Mouse (Mus musculus): ENCODE data around the gene Qprt. TPM values are rescaled to one million over a fixed set of nuclear protein-coding genes. Genes with fewer than 3 reads are reported as not detected.

The Qprt gene
- polyA plus RNA-seq, 1 experiment from 2014 or later = 2.4 TPM

DNA sequence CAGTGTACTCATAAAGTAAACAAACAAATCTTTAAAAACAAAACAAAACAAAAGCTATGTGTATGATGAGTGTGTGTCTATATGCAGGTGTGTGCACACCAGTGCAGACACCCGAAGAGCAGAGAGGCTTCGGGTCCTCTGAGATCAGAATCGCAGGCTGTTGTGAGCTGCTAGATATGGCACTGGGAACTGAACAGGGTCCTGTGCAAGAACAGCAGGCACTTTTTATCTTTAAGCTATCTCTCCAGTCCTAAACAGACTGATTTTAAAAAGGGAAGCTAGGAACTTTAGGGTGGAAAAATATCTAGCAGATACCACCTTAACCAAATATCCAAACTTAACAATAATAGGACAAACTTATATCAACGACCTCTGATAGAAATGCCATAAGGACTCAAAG, 20.6 kb upstream of the Qprt start:
- ATAC-seq (ENCODE audit: insufficient number of reproducible peaks, insufficient read depth, low FRiP score, low TSS enrichment) = no peak
- H3K4me1 ChIP-seq = no peaks in the 10 kb centered on the region; the same call in 1 of the 2 replicates
- WGBS = 89% methylated on average over 4 of the region's 4 CpGs
- no peak overlapping the region for H3K9ac ChIP-seq
- H3K27ac ChIP-seq = no peak overlapping the region
- H3K9me3 ChIP-seq = no peaks in the 10 kb centered on the region
- no peak overlapping the region for H3K4me2 ChIP-seq (replicated peaks)
- H3K4me3 ChIP-seq = no peak overlapping the region
- H3K27me3 ChIP-seq = no peaks in the 10 kb centered on the region
- no peaks in the 10 kb centered on the region for H3K36me3 ChIP-seq

DNA sequence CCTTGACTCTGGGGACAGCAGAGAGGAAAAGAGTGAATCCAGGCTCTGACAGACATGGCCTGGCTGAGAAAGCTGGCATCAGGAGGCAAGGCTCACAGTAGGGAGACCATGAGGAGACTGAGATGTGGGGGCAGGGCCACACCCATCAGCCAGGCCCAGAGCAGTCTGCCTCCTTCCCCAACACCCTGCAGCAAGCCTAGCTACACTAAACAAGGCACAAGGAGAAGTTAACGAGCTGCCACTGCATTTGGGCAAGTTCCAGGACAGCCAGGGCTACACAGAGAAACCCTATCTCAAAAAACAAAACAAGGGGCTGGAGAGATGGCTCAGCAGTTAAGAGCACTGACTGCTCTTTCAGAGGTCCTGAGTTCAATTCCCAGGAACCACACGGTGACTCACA, 20.2 kb upstream of the Qprt start:
- no peaks in the 10 kb centered on the region for H3K9me3 ChIP-seq
- no peak overlapping the region for H3K4me3 ChIP-seq
- H3K4me1 ChIP-seq = no peaks in the 10 kb centered on the region; the same call in 1 of the 2 replicates
- ATAC-seq (ENCODE audit: insufficient number of reproducible peaks, insufficient read depth, low FRiP score, low TSS enrichment) = no peak
- H3K27ac ChIP-seq = no peak overlapping the region
- no peaks in the 10 kb centered on the region for H3K27me3 ChIP-seq
- no peak overlapping the region for H3K4me2 ChIP-seq (replicated peaks)
- WGBS = 41% methylated on average over 2 of the region's 2 CpGs
- no peaks in the 10 kb centered on the region for H3K36me3 ChIP-seq
- H3K9ac ChIP-seq = no peak overlapping the region

DNA sequence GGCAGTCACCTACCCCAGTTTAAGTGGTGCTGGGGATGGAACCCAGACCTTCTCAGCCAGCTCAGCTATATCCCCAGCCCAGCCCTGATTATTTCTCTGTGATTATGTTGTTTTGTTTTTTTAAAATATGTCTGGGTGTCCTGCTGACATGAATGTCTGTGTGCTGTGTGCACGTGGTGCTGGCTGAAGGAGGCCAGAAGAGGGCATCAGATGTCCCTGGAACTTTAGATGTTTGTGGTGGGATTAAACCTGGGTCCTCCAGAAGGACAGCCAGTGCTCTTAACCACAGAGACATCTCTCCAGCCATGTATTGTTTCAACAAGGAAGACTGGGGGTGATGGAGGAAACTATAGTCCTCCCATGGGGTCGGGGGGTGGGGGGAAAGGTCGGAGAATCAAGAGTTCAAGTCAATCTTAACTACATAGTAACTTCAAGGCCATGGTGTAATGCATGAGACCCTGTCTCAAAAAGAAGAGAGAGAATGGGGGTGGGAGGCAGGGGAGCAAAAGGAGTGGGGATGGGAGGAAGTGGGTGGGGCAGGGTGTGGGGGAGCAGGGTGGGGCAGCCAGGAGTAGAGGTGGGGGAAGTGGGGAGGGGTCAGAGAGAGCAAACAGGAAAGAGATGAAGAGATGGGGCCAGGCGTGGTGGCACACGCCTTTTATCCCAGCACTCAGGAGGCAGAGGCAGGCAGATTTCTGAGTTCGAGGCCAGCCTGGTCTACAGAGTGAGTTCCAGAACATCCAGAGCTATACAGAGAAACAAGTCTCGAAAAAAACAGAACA, 18.8 kb upstream of the Qprt start:
- H3K4me2 ChIP-seq (replicated peaks) = no peak overlapping the region
- no peak overlapping the region for H3K4me3 ChIP-seq
- ATAC-seq (ENCODE audit: insufficient number of reproducible peaks, insufficient read depth, low FRiP score, low TSS enrichment) = no peak
- no peaks in the 10 kb centered on the region for H3K36me3 ChIP-seq
- H3K27ac ChIP-seq = no peak overlapping the region
- H3K9me3 ChIP-seq = no peaks in the 10 kb centered on the region
- H3K27me3 ChIP-seq = no peaks in the 10 kb centered on the region
- 68% methylated on average over 7 of the region's 7 CpGs for WGBS
- no peaks in the 10 kb centered on the region; the same call in 1 of the 2 replicates for H3K4me1 ChIP-seq
- no peak overlapping the region for H3K9ac ChIP-seq

DNA sequence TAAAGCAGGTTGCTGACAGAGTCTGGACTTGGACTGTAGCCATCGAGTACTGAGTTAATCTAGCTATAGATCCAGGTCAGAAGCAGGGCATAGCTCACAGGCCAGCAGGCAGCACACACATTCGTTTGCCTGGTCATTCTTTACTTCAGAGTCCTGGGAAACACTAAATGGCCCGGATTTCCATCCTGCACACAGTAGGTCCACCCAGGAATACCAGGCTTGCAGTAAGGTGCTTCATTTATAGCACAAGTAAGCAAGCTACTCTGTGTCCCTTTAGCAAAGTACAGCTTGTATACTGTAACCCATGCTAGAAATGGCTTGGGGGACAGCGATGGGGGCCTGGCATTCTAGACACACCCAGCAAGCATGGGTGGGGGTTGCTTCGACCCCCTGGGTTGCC, 17.5 kb upstream of the Qprt start:
- Histone ChIP-seq H3K4me1 (no peaks in the 10 kb centered on the region), H3K9me3 (no peaks in the 10 kb centered on the region)

DNA sequence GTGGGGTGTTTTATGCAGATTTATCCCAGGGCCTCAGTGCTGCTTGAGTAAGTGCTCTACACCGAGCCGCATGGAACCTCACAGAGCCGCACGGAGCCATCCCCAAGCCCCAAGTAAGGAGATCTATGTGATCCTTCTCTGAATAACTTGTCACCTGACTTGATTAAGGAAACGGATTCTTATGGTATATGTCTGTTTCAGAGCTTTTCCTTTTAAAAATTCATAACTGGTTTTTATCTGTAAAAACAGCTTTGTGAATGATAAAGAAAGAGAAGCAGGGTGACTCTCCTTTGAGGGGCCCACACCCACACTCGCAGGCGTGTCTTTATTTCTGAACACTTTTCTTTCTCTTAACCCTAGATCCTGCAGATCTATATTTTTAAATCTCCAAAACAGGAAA, 17.1 kb upstream of the Qprt start:
- H3K4me3 ChIP-seq = no peak overlapping the region
- H3K4me2 ChIP-seq (replicated peaks) = no peak overlapping the region
- no peaks in the 10 kb centered on the region for H3K27me3 ChIP-seq
- no peak overlapping the region for H3K27ac ChIP-seq
- no peak overlapping the region for H3K9ac ChIP-seq
- no peaks in the 10 kb centered on the region for H3K36me3 ChIP-seq
- H3K9me3 ChIP-seq = no peaks in the 10 kb centered on the region
- no peak for ATAC-seq (ENCODE audit: insufficient number of reproducible peaks, insufficient read depth, low FRiP score, low TSS enrichment)
- 94% methylated on average over 7 of the region's 7 CpGs for WGBS
- no peaks in the 10 kb centered on the region for H3K4me1 ChIP-seq

More for the DNA sequence above, 17.5 kb upstream of the Qprt start:
- Histone ChIP-seq H3K9ac (no peak overlapping the region), H3K36me3 (no peaks in the 10 kb centered on the region), H3K27ac (no peak overlapping the region), H3K4me2 (replicated peaks) (no peak overlapping the region), H3K4me3 (no peak overlapping the region), H3K27me3 (no peaks in the 10 kb centered on the region)
- WGBS = 65% methylated on average over 5 of the region's 5 CpGs
- ATAC-seq (ENCODE audit: insufficient number of reproducible peaks, insufficient read depth, low FRiP score, low TSS enrichment) = no peak

DNA sequence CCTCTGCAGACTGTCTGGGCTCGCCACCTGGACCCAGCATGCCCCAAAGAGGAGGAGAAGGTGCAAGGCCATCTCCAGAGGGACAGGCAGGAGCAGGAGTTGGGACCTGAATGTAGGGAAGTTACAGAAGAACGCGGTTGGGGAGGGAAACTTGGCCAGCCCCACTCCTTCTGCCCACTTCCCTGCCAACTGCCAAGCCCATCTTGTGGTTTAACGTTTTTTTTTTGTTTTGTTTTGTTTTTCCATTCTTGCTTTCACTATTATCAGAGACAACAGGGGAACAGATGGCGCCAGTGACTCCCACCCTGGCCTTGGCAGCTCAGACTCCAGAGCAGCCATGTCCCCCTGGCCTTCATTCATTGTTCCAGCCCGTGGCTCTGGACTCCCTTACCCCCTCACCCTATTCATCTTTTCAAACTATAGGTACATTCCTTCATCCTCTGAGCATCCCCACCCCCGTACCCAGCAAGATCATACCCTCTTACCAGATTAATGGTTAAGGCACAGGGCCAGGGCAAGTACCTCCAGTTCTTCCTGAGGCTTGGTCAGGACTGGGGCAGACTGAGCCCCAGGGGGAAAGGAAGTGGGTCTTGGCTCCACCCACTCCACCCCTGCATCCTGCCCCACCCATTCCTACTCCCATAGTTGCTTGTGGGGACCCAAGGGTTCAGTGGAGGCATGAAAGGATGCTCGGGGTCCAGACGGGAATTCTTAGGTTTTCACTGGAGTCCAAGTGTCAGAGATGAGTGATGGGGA, 15.4 kb upstream of the Qprt start, which contains the start of gene Spn:
TSS of gene Spn (minus strand) at position 562 of the 756 bp plus-strand sequence.
- H3K27me3 ChIP-seq = no peaks in the 10 kb centered on the region
- no peak within 1 kb of the TSS for H3K27ac ChIP-seq
- no peaks in the 10 kb centered on the region for H3K4me1 ChIP-seq
- WGBS = 73% methylated on average over 9 of the region's 9 CpGs
- no peak within 1 kb of the TSS for H3K9ac ChIP-seq
- ATAC-seq (ENCODE audit: insufficient number of reproducible peaks, insufficient read depth, low FRiP score, low TSS enrichment) = no peak
- no peaks in the 10 kb centered on the region for H3K9me3 ChIP-seq
- no peak within 1 kb of the TSS for H3K4me2 ChIP-seq (replicated peaks)
- H3K4me3 ChIP-seq = no peak within 1 kb of the TSS
- H3K36me3 ChIP-seq = no peaks in the 10 kb centered on the region

DNA sequence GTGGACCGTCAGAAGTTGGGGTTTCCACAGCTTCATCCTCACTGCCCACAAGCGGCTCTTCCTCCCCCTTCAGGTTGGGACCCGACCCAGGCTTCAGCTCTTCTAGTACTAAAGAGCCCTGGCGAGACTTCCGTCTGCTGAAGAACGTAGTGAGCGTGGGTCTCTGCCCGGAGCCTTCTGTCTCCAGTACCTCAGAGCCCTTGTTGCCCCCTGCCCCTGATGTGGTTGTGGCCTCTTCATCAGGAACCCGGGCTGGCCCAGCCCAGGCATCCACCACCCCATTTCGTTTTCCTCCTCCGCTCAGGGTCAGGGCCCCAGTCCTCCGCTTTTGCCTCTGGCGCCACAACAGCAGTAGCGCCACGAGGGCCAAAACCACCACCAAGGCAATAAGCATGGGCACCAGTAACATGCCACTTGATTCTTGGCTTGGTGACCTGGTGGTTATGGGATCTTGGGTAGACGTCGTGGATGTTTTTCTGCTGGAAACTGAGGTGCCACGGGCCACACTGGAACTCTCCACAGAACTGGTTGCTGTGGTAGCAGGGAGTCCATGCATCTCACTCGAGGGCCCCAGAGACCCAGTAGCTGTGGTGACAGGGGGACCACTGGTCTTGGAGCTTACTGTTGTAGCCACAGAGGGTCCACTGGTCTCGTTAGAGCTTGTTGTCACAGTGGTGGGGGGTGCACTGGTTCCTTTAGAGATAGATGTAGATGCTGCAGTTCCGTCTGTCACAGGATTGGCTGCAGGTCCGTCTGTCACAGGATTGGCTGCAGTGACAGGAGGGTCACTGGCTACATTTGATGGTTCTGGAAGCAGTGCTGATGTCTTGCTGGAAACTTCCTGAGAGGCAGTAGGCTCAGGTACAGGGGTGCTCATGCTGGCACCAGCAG, 14.4 kb upstream of the Qprt start:
- H3K4me3 ChIP-seq = no peak overlapping the region
- 86% methylated on average over 22 of the region's 22 CpGs for WGBS
- no peaks in the 10 kb centered on the region for H3K27me3 ChIP-seq
- no peak overlapping the region for H3K4me2 ChIP-seq (replicated peaks)
- no peaks in the 10 kb centered on the region for H3K36me3 ChIP-seq
- no peaks in the 10 kb centered on the region for H3K9me3 ChIP-seq
- H3K4me1 ChIP-seq = no peaks in the 10 kb centered on the region
- no peak overlapping the region for H3K27ac ChIP-seq
- no peak for ATAC-seq (ENCODE audit: insufficient number of reproducible peaks, insufficient read depth, low FRiP score, low TSS enrichment)
- no peak overlapping the region for H3K9ac ChIP-seq

DNA sequence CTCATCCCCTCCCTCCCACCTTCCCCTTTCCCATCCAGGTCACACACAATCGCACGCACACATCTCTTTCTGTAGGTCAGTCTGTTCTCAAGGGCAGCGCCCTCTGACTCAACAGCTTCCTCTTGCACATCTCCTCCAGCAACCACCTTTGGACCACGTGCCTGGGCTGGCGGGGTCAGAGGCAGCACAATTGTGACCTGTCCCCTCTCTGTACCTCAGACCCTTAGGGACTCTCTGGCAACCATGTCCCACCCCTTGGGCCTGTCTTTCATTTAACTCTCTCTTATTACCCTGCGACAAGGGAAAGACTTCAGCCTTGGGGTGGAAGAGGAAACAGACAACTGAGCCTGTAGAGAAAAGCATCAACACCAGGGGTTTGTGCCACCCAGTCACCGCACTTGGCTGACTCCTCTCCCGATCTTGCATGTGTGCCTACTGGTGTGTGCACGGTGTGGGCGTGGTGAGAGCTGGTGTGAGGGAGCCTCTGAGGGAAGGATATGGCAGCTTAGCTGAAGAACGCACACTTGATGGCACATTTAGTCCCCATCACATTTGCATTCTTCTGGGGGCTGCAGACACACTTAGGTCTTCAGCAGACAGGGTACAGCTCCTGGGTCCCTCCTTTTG, 12.9 kb upstream of the Qprt start:
- no peaks in the 10 kb centered on the region for H3K27me3 ChIP-seq
- no peak overlapping the region for H3K27ac ChIP-seq
- 72% methylated on average over 11 of the region's 11 CpGs for WGBS
- H3K4me1 ChIP-seq = no peaks in the 10 kb centered on the region
- ATAC-seq (ENCODE audit: insufficient number of reproducible peaks, insufficient read depth, low FRiP score, low TSS enrichment) = no peak
- no peak overlapping the region for H3K9ac ChIP-seq
- H3K4me3 ChIP-seq = no peak overlapping the region
- H3K36me3 ChIP-seq = no peaks in the 10 kb centered on the region
- no peaks in the 10 kb centered on the region for H3K9me3 ChIP-seq
- H3K4me2 ChIP-seq (replicated peaks) = no peak overlapping the region

DNA sequence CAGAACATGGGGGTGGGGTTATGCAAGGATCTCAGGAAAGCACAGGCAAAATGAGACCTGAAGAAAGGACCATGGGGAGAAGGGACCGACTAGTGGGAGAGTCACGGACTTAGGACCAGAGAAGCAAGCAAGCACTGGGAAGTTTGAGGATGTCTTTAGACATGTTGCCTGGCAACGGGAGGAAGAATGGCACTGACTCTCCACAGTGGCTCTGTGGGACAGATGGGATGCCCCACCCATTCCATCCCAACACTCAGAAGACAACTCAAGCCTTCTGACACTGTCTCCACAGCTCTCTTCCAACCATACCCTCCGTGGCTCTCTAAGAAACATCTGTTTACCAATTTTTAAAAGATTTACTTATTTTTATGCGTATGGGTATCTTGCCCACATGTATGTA, 11.1 kb upstream of the Qprt start:
- Histone ChIP-seq H3K36me3 (no peaks in the 10 kb centered on the region), H3K27ac (no peak overlapping the region), H3K4me2 (replicated peaks) (no peak overlapping the region), H3K4me1 (no peaks in the 10 kb centered on the region), H3K27me3 (no peaks in the 10 kb centered on the region), H3K9ac (no peak overlapping the region), H3K9me3 (no peaks in the 10 kb centered on the region), H3K4me3 (no peak overlapping the region)
- ATAC-seq (ENCODE audit: insufficient number of reproducible peaks, insufficient read depth, low FRiP score, low TSS enrichment) = no peak
- WGBS = 71% methylated on average over 5 of the region's 5 CpGs

DNA sequence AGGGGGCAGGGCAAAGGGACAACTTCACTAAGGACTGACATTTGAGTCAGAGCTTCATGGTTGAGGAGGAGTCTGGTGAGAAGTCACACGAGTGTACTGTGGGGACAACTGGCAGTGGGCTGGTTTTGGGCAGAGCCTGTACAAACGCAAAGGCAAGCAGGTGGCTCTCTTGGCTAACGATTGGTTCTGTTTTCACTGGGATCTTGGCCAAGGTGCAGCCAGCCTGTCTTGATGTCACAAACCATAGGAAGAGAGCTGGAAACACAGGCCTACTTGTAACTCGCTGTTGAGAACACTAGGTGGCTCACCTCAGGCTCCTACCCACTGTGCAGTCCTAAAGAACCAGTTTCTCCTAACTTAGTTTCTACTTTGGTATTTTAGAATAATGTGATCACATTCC, 7.6 kb upstream of the Qprt start:
- H3K27ac ChIP-seq = no peak overlapping the region
- no peaks in the 10 kb centered on the region for H3K9me3 ChIP-seq
- ATAC-seq (ENCODE audit: insufficient number of reproducible peaks, insufficient read depth, low FRiP score, low TSS enrichment) = no peak
- no peak overlapping the region for H3K4me2 ChIP-seq (replicated peaks)
- H3K27me3 ChIP-seq = no peaks in the 10 kb centered on the region
- H3K4me3 ChIP-seq = no peak overlapping the region
- H3K4me1 ChIP-seq = no peaks in the 10 kb centered on the region
- H3K36me3 ChIP-seq = no peaks in the 10 kb centered on the region
- 15% methylated on average over 4 of the region's 4 CpGs for WGBS
- H3K9ac ChIP-seq = no peak overlapping the region

Measured in embryonic facial prominence, embryonic 12.5 days (tissue).